Mouse (Mus musculus) embryo, embryonic 11 days (tissue): Measurements from ENCODE around the gene Cct8l1.

ENCODE experiments used
- DNase-seq: peaks from one replicate; pipeline ENCODE4 v3.0.0-alpha.2; 2015

Gene Cct8l1

GRCm38 (mm10) chr5:25515767-25516166 lies at the start of gene Cct8l1:
Cct8l1 (plus strand) TSS chr5:25516067.
- DNase-seq, result no peak

- peak; percentile 69 for DNase-seq
These were observed 43.8 kb upstream of the Cct8l1 start for GRCm38 (mm10) chr5:25472070-25472469.

DNA sequence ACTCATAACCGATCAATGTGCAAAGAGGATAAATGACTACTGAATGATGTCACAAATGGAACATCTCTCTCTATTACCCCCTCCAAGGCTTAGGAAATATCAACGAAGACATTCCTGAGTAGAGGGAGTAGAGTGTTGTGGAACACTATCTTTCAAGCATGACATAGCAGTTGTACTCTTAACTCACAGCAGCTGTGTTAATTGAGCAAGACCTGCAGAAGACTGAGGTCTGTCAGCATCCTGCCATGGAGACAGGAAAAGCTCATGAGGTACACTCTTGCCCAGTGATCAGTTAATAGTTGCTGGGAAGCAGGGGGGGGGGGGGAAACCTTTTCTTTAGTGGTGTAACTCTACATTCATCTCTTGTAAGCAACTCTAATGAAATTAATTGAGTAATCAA lies 40.1 kb upstream of the Cct8l1 start:
- no peak for DNase-seq

GRCm38 (mm10) chr5:25478863-25479262 lies 37.0 kb upstream of the Cct8l1 start:
- DNase-seq, result no peak

DNA sequence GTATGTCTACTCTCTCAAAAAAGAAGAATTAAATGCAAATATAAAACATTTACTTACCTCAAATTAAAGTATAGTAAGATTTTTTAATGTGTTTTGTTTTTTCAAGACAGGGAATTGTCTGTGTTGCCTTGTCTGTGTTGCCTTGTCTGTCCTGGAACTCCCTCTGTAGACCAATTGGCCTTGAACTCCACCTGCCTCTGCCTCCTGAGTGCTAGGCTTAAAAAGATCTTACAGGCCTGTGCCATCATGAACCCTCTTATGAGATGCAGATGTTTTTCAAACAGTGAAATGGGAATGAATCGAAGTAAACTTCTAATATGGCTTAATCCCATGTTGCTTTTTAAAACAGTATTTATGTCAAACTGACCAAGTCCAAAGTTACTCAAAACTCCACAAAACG lies 19.2 kb upstream of the Cct8l1 start:
- DNase-seq, result no peak

- DNase-seq, result peak; percentile 29
These were observed 18.5 kb upstream of the Cct8l1 start for GRCm38 (mm10) chr5:25497369-25497719.

- peak; percentile 78 for DNase-seq
These were observed 18.0 kb upstream of the Cct8l1 start for GRCm38 (mm10) chr5:25497720-25498345.

- DNase-seq, result no peak
These were observed 17.5 kb upstream of the Cct8l1 start, which contains the start of gene Kmt2c for GRCm38 (mm10) chr5:25498346-25498820. Kmt2c (minus strand) TSS chr5:25498783.

- DNase-seq, result peak; percentile 92
These were observed 16.9 kb upstream of the Cct8l1 start for GRCm38 (mm10) chr5:25498821-25499422.

GRCm38 (mm10) chr5:25499423-25500398 lies 16.2 kb upstream of the Cct8l1 start:
- DNase-seq, result peak; percentile 97

DNA sequence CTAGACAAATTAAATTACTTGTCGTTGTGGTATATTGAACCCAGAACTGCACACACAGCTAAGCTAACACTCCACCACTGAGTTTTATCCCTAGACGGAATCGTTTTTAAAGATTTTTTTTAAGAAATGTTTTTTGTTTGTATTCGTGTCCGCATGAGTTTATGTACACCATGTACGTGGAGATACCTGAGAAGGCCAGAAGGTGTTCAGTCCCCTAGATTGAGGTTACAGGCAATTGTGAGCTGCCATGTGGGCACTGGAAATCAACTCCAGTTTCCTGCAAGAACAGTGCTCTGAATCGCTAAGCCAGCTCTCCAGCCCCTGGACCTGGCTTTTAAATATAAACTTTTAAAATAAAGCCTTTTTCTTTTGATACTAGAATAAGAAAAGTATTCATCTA lies 15.2 kb upstream of the Cct8l1 start:
- DNase-seq, result no peak

DNA sequence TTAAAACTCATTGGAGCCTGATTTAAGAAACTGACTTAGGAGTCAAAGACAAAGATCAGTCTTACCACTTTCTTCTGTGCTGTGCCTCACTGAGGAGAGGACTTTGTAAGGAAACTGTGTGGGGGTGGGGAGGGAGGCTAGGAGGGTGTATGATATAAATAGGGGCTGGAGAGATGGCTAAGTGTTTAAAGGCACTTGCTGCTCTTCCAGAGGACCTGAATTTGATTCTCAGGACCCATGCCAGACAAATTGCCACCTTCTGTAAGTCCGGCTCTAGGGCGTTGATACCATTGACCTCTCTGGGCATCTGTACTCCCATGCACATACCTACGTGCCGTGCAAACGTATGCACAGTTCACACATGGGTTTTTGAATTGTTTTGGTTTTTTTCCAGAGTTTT lies 9.8 kb upstream of the Cct8l1 start:
- DNase-seq, result no peak

DNA sequence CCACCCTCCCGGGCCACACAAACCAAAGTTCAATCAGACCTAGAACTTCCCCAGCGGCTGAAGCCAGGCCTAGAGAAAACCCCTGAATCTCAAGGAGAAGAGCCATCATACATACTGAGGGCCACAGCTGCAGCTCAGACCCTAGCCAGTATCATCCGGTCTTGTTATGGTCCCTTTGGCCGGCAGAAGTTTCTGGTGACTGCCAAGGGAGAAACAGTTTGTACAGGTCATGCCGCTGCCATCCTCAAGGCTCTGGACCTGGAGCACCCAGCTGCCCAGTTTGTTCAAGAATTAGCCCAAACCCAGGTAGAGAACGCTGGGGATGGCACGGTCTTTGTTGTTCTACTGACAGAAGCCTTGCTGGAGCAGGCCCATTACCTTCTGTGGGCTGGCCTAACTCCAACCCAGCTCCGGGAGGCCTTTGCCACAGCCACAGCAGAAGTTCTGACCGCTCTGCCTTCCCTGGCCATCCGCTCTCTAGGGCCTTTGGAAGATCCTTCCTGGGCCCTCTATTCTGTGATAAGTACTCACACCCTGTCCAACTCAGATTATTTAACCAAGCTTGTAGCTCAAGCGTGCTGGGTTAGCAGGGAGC lies 531 bp downstream of the Cct8l1 start:
- no peak for DNase-seq

DNA sequence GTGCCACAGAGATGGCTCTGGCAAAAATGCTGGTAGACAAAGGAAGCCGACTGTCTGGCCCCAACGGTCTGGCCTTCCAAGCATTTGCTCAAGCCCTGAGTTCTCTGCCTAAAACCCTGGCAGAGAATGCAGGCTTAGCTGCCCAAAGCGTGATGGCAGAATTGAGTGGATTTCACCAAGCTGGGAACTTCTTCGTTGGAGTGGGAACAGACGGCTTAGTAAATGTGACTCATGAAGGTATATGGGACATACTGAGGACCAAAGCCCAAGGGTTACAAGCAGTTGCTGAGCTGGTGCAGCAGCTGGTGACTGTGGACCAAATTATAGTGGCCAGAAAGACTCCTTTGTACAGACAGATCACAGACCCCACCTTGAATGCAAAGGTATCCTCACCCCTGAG lies 1.7 kb downstream of the Cct8l1 start:
- no peak for DNase-seq

GRCm38 (mm10) chr5:25519820-25520219 lies 4.0 kb downstream of the Cct8l1 start:
- no peak for DNase-seq

- DNase-seq, result no peak
These were observed 5.6 kb downstream of the Cct8l1 start for GRCm38 (mm10) chr5:25521461-25521860.

- DNase-seq, result no peak
These were observed 10.2 kb downstream of the Cct8l1 start for GRCm38 (mm10) chr5:25526116-25526515.

DNA sequence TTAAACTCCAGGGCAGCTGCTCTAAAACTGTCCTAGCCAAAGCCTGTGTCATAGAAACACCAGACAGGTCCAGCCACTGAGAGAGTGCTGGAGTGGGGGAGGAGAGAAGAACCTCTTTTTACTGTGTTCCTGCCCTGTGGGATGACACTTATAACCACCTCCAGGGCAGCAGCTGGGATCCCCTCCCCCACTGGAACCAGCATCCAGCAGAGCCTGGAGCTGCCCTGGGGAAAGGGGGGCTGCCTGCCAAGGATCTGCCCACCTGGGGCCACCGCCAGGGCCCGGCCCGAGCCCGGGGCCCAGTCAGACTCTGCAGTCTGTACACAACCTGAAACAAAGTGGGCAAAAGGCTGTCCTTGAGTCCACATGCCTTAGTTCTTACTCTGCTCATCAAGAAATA lies 11.1 kb downstream of the Cct8l1 start:
- no peak for DNase-seq

- DNase-seq, result peak; percentile 6
These were observed 12.1 kb downstream of the Cct8l1 start for GRCm38 (mm10) chr5:25527971-25528370.

DNA sequence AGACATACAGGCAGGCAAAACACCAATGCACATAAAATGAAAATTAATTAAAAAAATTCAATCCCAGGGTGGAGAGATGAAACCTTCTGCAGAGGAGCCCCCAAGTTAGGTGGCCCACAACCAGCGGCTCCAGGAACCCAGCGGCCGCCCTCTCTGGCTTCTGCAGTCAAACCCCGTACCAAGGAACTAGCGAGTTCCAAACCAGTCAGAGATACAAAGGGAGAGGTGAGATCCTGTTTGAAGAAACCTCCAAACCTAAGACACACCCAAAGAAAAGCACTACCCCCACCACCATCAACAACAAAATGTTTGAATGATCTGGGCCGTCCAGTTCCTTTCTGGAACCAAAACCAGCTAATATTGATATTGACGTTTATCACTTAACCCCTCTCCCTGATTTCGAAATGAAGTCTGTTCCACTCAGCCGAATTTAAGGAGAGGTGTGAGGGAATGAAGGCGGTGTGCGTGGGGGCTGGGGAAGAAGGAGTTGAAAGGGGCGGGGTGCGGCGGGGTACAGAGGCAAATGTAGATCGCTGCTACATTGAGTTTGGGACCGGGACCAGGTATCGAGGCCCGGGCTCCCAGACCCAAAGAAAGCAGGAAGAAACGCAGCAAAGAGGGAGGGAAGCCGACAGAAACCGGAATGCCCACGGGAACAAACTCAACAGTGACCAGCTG lies 13.1 kb downstream of the Cct8l1 start:
- DNase-seq, result peak; percentile 7

GRCm38 (mm10) chr5:25529529-25530421 lies 13.9 kb downstream of the Cct8l1 start:
- DNase-seq, result peak; percentile 100
